Mouse (Mus musculus) lung, adult 18-20 months (tissue): ENCODE results near the gene Wfdc6a.
"Not testable (repeated sequence)": the region's sequence is repeated elsewhere in the genome, so short reads cannot be mapped to it uniquely, and the experiment has no call there.

Source experiments
- DNase-seq, 2 experiments: peaks; one replicate each; pipeline ENCODE4 v3.0.0; 2022; ENCODE audit warnings: mixed read lengths in 2 of 2

Wfdc6a gene

DNA sequence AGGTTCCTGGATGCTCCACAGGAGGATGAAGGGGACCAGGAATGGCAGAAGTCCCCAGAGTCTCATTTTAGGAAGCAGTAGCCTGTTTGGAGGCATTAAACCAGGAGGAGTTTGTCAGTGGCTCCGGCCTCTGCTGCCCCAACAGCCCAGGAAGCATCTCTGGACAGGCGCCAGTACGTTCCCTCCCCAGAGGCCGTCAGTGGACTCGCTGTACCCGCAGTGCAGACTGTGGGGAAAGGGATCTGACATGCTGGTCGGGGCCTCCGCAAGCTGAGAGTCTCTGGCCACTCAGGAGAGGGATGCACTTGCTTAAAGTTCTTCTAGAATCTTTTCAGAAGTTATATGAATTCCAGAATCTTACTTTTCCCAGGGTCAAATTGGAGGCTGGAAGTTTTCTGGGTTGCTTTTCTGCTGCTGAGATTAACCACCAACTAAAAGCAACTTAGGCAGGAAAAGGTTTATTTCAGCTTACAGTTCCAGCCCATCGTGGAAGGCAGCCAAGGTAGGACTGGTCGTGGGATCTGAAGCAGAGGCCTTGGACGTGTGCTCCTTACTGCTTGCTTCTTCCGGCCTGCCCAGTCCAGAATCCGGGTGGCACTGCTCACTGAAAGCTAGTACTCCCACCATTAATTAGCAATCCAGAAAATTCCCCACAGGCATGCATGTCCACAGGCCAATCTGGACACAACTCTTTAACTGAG, at the start of gene Wfdc6a:
Gene Wfdc6a, minus strand, starts transcription at position 423 of the 701 bp plus-strand sequence.
- DNase-seq: not testable (repeated sequence)

DNA sequence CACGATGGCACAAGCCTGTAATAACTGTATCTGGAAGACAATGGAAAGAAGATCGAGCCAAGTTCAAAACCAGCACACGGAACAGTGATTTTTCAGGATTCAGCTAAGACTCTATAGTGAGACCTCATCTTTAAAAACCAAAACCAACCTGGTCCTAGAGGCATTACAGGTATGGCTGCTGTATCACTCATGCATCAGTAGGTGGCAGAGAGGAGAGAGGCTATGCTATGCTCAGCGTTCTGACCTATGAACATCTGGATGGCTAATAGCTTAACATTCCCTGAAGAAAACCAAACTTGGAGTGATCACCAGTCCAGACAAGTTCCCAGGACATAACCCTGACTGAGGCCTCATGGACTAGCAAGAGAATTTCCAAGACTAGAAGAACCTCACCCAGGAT, 36.5 kb upstream of the Wfdc6a start:
- DNase-seq: no peak

GRCm38 (mm10) chr2:164619050-164619449, 33.8 kb upstream of the Wfdc6a start:
- DNase-seq: peak; percentile 3 to 12

- no peak for DNase-seq
These were observed 30.1 kb upstream of the Wfdc6a start for GRCm38 (mm10) chr2:164615386-164615785.

GRCm38 (mm10) chr2:164613471-164613870, 28.2 kb upstream of the Wfdc6a start, which contains the start of the genes Wfdc6b and Wfdc8:
Gene Wfdc6b (plus strand): TSS chr2:164613522.
Gene Wfdc8 (minus strand): TSS chr2:164613626.
- DNase-seq: peak; percentile 44 to 60

DNA sequence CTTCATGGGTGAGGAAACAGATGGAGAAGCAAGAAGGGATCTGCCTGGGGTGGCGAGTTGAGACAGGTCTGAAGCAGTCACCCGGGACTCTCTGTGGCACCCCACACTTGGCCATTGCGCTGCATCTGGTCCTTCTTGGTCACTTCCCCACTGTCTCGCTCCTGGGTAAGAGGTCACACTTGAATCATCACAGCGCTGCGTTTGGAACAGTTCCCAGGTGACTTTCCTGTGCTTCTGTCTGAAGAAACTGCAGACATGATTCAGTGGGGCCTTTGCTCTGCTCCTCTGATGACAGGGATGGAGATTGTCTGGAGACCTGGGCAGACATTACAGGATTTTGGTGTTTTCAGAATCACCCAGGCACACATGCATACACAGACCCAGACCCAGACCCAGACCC, 23.5 kb upstream of the Wfdc6a start:
- DNase-seq: no peak

DNA sequence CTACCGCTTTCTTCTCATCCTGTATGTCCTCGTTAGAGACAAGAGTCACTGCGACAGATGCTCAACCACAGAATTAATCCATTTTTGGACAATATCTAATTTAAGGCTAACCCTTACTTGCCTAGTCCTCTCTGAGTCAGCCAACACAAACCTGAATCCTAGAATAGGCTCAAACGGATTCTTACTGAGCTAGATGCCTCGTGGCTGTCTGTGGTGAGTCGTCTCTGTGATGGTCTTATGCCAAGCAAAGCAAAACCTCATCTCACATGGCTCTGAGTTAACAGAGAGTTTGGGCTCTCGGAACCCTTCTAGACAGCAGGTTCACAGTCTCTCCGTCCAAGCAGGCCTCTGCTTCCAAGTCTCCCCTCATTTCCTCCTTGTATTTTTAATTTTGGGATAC, 19.2 kb upstream of the Wfdc6a start:
- DNase-seq: no peak

- DNase-seq: no peak
These were observed 18.2 kb upstream of the Wfdc6a start for GRCm38 (mm10) chr2:164603482-164603881.

DNA sequence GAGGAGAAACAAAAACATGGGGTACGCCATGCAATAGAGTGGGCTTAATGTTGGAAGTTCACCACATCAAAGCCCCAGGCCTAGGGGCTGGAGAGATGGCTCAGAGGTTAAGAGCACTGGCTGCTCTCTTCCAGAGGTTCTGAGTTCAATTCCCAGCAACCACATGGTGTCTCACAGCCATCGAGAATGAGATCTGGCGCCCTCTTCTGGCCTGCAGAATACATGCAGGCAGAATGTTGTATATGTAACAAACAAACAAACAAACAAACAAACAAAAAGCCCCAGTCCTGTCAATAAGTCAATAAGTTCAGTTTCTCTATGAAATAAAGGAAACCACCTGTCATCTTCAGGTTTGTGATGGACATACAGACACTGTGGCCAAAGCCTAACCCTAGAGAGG, 14.9 kb upstream of the Wfdc6a start:
- no peak for DNase-seq

DNA sequence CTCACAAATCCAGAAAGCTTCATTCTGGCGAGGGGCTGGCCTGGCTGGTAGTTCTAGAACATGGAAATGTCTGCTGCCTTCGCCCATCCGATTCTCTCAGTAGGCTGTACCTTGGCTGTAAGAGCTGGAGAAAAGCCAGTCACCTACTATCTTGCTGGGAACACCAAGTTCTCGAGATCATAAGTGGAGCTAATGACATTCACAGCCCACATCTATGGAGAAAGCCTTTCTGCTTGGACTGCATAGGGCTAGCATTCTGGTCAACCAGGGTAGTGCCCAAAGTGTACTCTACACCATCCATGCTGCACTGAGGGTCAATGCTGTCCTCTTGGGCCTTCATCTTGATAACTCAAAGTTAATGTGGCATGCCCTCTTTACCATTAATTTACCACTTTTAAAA, 8.2 kb upstream of the Wfdc6a start, which contains the start of gene Eppin:
Gene Eppin, minus strand, starts transcription at position 101 of the 400 bp plus-strand sequence.
- DNase-seq: no peak

GRCm38 (mm10) chr2:164592014-164592413, 6.8 kb upstream of the Wfdc6a start:
- DNase-seq: no peak

- DNase-seq: not testable (repeated sequence)
These were observed 11.9 kb downstream of the Wfdc6a start, which contains the start of gene Spint3 for GRCm38 (mm10) chr2:164573359-164573758. Gene Spint3 (minus strand): TSS chr2:164573459.

- DNase-seq: no peak
These were observed 17.8 kb downstream of the Wfdc6a start for GRCm38 (mm10) chr2:164567460-164567859.

DNA sequence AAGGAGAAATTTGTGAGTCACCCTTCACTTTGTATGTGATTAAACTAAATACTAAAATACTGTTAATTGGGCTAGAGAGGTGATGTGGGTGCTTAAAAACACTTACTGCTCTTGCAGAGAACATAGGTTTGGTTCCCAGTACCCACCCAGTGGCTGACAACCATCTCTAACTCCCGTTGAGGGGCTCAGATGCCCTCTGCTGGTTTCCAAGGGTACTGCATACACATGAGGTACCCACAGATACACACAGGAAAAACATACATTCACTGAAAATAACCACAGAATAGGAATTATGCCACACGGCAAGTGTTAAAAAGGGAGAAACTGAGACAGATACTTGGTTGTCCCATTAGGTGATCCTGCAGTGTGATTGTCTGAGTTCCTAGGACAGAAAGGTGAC, 18.2 kb downstream of the Wfdc6a start:
- no peak for DNase-seq

DNA sequence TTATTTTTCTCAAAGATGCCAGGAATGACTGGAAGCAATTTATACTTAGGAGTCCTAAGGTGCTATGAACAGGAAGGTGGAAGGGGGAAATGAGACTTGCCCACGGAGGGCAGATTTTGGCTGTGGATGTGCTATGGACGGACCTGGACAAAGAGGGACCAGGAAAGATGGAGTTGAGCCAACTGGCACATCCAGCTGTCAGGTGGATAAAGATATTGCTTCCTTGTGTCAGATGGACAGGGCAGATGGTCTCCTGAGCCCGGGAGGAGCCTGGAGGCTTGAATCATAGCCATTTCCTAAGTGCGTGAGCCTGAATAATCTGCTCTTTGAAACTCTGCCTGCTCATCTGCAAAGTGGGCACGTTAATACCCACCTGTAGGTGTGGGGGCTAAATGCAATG, 20.9 kb downstream of the Wfdc6a start:
- no peak for DNase-seq

- peak; percentile 49 to 63 for DNase-seq
These were observed 21.8 kb downstream of the Wfdc6a start for GRCm38 (mm10) chr2:164563339-164564038.

GRCm38 (mm10) chr2:164562391-164563188, 22.7 kb downstream of the Wfdc6a start, which contains the start of gene Wfdc2:
Gene Wfdc2 (plus strand): TSS chr2:164562413.
- DNase-seq: peak; percentile 88 to 92

DNA sequence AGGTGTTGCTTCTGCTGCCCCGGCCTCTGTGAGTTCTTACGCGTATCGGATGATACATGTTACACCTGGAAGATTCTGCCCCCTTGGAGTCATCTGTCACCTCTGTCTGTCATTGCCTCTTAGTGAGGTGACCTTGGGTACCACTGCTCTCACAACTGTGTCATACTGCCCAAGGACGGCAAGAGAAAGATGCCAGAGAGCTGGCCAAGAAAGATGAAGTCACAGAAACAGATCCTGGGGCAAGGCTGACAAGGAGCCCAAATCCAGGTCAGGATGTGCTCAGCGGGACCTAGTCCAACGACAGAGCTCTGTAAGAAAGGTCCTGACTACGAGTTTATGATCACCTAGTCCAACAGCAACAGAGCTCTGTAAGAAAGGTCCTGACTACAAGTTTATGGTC, 25.1 kb downstream of the Wfdc6a start:
- no peak for DNase-seq

GRCm38 (mm10) chr2:164558991-164559645, 26.1 kb downstream of the Wfdc6a start:
- DNase-seq: peak; percentile 67 to 82

- peak in 1 of 2 experiments; percentile 16 for DNase-seq
These were observed 26.8 kb downstream of the Wfdc6a start for GRCm38 (mm10) chr2:164558426-164558825.

- DNase-seq: peak in 1 of 2 experiments; percentile 56
These were observed 33.7 kb downstream of the Wfdc6a start for GRCm38 (mm10) chr2:164551502-164551901.

- DNase-seq: no peak
These were observed 34.4 kb downstream of the Wfdc6a start for GRCm38 (mm10) chr2:164550895-164551269.
